Mouse (Mus musculus) cerebellum, adult 11-12 months (tissue): ENCODE measurements around the gene Clstn1.

Experiments used
- DNase-seq: peaks from one replicate; pipeline ENCODE4 v3.0.0; 2022

Gene Clstn1

DNA sequence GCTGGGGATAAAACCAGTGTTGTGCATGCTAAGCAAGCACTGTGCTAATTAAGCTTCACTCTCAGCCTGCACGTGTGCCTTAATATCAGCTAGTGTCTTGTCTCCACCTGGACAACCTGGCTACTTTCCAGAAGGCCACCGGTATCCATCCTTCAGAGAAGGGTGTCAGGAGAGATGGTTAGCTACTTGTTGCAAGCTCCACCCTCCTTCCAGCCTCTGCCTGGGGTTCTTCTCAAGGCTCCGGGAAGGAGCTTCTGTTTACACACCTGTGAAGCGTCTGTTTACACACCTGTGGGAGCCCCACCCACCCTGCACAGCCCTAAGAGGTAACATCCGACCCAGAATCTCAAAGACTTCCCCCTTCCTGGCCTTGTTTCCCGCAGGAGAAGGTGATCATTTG lies 17.6 kb upstream of the Clstn1 start:
- no peak for DNase-seq

- DNase-seq, result no peak
These were observed 16.3 kb upstream of the Clstn1 start for GRCm38 (mm10) chr4:149569781-149570497.

GRCm38 (mm10) chr4:149570498-149570863 lies 15.8 kb upstream of the Clstn1 start:
- no peak for DNase-seq

GRCm38 (mm10) chr4:149571209-149571608 lies 15.1 kb upstream of the Clstn1 start:
- no peak for DNase-seq

DNA sequence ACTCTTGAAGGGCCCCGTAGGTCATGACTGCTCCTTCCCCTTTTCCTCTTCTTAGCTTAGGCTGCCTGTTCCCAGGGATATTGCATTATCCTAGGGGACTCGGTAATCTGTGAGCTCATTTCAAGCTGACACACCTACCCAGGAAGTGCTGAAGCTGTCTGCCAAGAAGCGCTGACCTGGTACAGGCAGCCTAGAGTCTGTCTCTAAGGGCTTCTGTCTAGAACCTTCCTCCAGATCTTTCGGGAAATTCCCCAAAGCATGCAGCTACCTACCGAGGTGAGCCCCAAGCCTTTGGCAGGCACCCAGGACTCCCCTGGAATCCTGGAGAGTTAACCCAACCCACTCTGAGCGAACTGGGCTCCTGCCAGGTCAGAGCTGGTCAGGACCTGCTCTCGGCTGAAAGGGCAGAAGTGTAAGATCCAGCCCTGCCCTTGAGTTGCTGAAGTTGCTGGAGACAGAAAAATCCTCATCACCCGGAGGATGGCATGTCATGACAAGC lies 14.6 kb upstream of the Clstn1 start:
- peak; percentile 67 for DNase-seq

DNA sequence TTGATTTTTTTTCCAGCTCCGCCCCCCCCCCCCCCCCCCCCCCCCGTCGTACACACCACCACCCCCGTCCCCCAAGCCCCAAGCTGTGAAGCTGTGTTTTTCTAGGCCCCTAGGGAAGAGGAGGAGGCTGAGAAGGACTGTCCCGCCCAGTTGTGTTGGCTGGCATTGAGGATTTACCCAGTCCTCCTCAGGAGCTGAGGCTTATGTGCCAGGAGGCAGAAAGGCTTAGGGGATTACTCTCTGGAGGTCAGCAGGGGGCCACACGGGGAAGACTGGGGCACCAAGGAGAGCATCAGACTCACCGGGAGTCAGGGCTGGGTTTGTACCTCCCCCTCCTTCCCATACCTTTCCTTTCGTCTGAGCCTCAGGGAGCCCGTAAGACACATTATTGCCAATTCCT lies 13.8 kb upstream of the Clstn1 start:
- DNase-seq, result no peak

DNA sequence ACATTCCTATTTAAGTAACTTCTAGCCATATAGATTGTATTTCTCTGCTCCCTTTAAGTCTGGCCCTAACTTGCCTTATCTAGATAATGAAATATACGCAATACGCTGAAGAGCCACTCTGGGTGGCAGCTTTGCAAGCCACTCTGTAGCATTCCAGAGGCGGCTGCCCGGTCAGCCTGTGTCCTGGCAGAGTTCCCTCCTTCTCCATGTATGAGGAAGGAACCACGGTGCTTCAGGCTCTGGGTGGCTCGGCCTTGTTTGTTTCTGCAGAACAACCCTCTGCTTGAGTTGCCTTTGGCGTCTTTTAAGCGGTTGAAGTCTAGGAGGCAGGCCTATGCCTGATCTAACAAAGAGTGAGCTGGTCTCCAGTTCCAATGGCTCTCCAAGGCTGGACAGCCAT lies 13.4 kb upstream of the Clstn1 start:
- DNase-seq, result no peak

DNA sequence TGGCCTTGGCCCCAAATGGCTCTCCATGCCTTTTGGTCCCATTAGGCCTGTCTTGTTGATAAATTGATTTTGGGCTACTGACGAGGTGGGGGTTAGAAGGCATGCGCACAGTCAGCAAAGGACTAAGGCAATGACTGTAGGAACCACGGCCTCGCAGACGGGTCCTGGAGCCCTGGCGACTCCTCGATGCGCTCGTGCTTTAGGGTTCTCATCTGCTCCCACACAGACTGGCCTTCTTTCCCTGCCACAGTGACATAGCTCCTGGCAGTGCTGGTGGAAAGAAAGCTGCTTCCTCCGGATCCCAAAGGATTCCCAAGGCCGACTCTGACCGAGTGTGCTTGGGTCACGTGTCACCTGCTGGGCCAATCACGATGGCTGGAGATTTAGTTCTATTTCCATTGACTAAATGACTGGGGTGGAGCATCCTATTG lies 11.9 kb upstream of the Clstn1 start:
- DNase-seq, result no peak

DNA sequence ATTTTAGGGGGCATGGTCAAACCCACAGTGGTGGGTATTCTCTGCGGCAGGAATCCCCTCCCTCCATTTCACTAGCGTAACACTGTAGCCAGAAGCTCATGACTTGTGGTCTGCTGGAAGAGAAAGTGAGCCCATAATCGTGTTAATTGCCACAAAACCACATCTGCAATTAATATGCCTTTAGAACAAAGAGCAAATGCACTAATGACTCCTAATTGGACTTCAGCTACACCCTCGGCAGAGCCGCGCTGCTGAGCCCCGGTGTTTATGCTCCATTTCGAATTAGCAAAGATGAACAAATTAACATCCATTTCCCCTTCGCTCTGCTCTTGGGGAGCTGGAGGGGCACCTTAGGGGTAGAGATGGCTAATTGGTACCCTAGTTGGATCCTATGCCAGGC lies 10.2 kb upstream of the Clstn1 start:
- no peak for DNase-seq

DNA sequence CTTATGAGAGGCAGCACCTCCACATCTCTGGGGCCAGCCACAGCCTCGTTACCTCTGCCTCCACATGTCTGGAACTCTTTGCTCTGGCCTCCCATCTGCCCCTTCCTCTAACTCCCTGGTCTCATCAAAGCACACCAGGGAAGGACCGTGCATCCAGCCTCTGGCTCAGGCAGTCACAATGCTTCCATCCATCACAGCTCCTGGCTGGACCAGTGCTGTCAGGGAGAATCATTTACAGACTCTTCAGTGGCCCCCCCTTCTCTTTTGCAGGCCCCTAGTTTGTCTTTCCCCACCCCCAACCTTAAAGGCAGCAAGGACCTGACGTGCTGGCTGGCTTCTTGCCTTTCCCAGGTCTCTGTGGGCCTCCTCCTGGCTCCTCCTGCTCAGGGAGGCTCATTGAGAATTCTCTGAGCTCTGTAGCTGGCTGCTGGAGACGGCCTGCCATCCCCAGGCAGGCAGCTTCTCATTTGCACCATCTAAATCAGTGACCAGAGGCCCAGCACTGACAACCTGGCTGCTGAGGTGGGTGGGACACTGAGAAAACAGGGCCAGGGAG lies 9.2 kb upstream of the Clstn1 start:
- no peak for DNase-seq

DNA sequence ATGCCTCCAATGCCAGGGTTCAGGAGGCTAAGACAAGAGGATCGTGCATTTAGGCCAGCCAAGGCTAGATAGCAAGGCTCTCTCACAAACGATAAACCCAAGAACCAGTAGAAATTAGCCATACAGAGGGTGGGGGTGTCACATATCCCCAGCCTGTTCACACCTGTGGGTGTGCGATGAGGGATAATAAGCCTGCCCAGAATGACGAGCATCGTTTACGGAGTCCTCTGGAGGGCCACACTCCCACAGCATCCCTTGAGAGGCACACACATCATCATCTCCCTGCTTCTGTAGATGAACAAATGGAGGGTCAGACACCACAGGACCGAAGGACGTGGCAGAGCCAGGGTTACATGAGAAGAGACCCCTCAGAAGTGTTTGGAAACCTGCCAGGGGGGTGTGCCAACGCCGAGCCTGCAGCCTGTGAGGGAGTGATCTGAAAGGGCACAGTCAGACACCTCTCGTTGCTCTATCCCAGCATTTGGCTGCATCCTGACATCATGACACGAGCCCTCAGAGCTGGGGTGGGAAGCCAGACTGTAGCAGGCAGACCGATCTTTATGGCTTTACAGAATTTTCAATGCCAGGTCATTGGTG lies 8.1 kb upstream of the Clstn1 start:
- no peak for DNase-seq

DNA sequence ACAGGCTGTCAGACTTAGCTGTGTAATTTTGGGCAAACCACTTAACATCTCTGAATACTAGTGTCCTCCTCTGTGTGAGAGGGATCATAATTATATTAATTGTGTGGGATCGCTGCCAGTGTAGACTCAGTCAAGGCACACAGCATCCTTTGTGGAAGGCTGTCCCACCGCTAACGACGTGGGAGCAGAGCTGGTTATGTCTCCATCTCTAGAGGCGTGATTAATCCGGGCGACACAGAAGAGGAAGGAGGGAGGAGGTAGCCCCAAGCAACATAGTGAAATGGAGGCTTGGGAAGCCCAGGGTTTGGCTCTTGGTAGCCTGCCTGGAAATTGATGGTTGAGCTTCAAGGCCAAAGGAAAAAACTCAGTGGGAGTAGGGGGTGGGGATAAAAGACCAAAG lies 7.4 kb upstream of the Clstn1 start:
- DNase-seq, result no peak

GRCm38 (mm10) chr4:149585236-149585635 lies 1.0 kb upstream of the Clstn1 start:
- DNase-seq, result no peak

- peak; percentile 82 for DNase-seq
These were observed 721 bp downstream of the Clstn1 start for GRCm38 (mm10) chr4:149586783-149587595.

GRCm38 (mm10) chr4:149587596-149588168 lies 1.4 kb downstream of the Clstn1 start:
- no peak for DNase-seq

- no peak for DNase-seq
These were observed 3.9 kb downstream of the Clstn1 start for GRCm38 (mm10) chr4:149590200-149590599.

GRCm38 (mm10) chr4:149591486-149591885 lies 5.2 kb downstream of the Clstn1 start:
- DNase-seq, result no peak

- DNase-seq, result no peak
These were observed 8.8 kb downstream of the Clstn1 start for GRCm38 (mm10) chr4:149594913-149595581.

GRCm38 (mm10) chr4:149597641-149598208 lies 11.5 kb downstream of the Clstn1 start:
- no peak for DNase-seq

GRCm38 (mm10) chr4:149599549-149599948 lies 13.3 kb downstream of the Clstn1 start:
- no peak for DNase-seq

DNA sequence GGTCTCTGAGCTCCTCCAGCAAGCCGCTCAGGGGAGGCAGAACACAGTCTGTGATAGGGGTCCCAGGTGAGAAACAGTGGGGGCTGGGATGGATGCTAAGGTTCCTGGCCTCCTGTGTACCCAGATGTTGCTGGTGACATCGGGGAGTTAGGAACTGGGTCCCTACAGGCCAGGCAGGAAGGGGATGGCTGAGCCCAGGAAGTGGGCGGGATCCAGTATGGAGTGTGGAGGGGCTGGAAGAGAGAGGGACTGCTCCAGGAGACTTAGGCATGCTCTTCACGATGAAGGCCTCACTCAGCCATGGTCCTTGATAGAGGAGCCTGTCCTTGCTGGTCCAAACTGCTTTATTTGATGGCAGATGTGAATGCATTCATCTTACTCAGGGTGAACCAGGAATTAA lies 13.9 kb downstream of the Clstn1 start:
- no peak for DNase-seq

- DNase-seq, result no peak
These were observed 15.2 kb downstream of the Clstn1 start for GRCm38 (mm10) chr4:149601484-149601883.
